Mouse (Mus musculus) liver, embryonic 12.5 days (tissue): ENCODE data around the gene Caprin1. TPM values are rescaled to one million over a fixed set of nuclear protein-coding genes. Genes with fewer than 3 reads are reported as not detected.

ENCODE experiments used
- ATAC-seq: fragments of 200-750 bp; cut with Nextera tagmentation; 2 replicates; pipeline ENCODE4 v1.8.0; 2017; ENCODE audit warnings: moderate number of reproducible peaks, mild to moderate bottlenecking, moderate library complexity
- H3K27ac ChIP-seq: fragments of 300-500 bp; sonication (generic); 2 replicates; pipeline ENCODE4 v1.5.1; 2016; ENCODE audit warnings: mild to moderate bottlenecking
- H3K27me3 ChIP-seq: fragments of 300-500 bp; sonication (generic); replicated peaks from 2 replicates; pipeline ENCODE4 v1.6.1; 2016; ENCODE audit warnings: mild to moderate bottlenecking, moderate library complexity
- H3K36me3 ChIP-seq: fragments of 300-500 bp; sonication (generic); 2 replicates; pipeline ENCODE4 v1.6.1; 2016; ENCODE audit warnings: mild to moderate bottlenecking, moderate library complexity
- H3K4me1 ChIP-seq: fragments of 300-500 bp; sonication (generic); 2 replicates; pipeline ENCODE4 v1.6.1; 2016
- H3K4me2 ChIP-seq: fragments of 300-500 bp; sonication (generic); 2 replicates; pipeline ENCODE4 v1.6.1; 2016; ENCODE audit warnings: mild to moderate bottlenecking, moderate library complexity
- H3K4me3 ChIP-seq: fragments of 300-500 bp; sonication (generic); 2 replicates; pipeline ENCODE4 v1.5.1; 2016; ENCODE audit warnings: mild to moderate bottlenecking, moderate library complexity
- H3K9ac ChIP-seq: fragments of 300-500 bp; sonication (generic); 2 replicates; pipeline ENCODE4 v1.6.1; 2016; ENCODE audit warnings: mild to moderate bottlenecking, moderate library complexity
- H3K9me3 ChIP-seq: fragments of 300-500 bp; sonication (generic); replicated peaks from 2 replicates; pipeline ENCODE4 v1.6.1; 2016; ENCODE audit warnings: mild to moderate bottlenecking, moderate library complexity
- WGBS: fragments of 180-500 bp; shearing (Covaris S2); methylation state at CpG from one replicate; pipeline ENCODE4 v1.1.7; 2016; ENCODE audit not compliant: insufficient replicate concordance; 5-methylcytosine and 5-hydroxymethylcytosine counted together
- polyA plus RNA-seq: library from polyadenylated mRNA; unstranded; fragments of >200 nt; fragmentation: Nextera tagmentation; extraction: Ambion mirVana; gene quantifications from 2 replicates; pipeline ENCODE4 v1.2.1, GENCODE M21; 2016

Gene Caprin1
- polyA plus RNA-seq, 1 experiment from 2014 or later = 235 TPM

GRCm38 (mm10) chr2:103824916-103825315 lies 27.5 kb upstream of the Caprin1 start:
- Histone ChIP-seq H3K9me3 (no peaks in the 10 kb centered on the region), H3K4me3 (no peak overlapping the region), H3K27ac (no peak overlapping the region), H3K9ac (no peak overlapping the region), H3K4me1 (peaks cover 18% of the 10 kb centered on the region; the same call in 1 of the 2 replicates), H3K27me3 (no peaks in the 10 kb centered on the region), H3K36me3 (no peaks in the 10 kb centered on the region), H3K4me2 (no peak overlapping the region)
- WGBS = 48% methylated on average over 4 of the region's 4 CpGs
- peak; percentile 63; the same call in 1 of the 2 replicates for ATAC-seq

GRCm38 (mm10) chr2:103822560-103822959 lies 25.1 kb upstream of the Caprin1 start:
- Histone ChIP-seq H3K27me3 (no peaks in the 10 kb centered on the region), H3K4me2 (no peak overlapping the region), H3K36me3 (no peaks in the 10 kb centered on the region), H3K9ac (no peak overlapping the region), H3K9me3 (no peaks in the 10 kb centered on the region), H3K4me1 (peaks cover 10% of the 10 kb centered on the region; the same call in 1 of the 2 replicates), H3K27ac (no peak overlapping the region), H3K4me3 (no peak overlapping the region)
- WGBS = 47% methylated on average over 7 of the region's 7 CpGs
- ATAC-seq = no peak

- Histone ChIP-seq H3K9ac (no peak overlapping the region), H3K4me2 (peak overlapping the region; percentile 16), H3K27me3 (no peaks in the 10 kb centered on the region), H3K27ac (no peak overlapping the region), H3K36me3 (no peaks in the 10 kb centered on the region), H3K9me3 (no peaks in the 10 kb centered on the region), H3K4me1 (no peaks in the 10 kb centered on the region), H3K4me3 (no peak overlapping the region)
- 28% methylated on average over 6 of the region's 6 CpGs for WGBS
- ATAC-seq = peak; percentile 35; the same call in 1 of the 2 replicates
These were observed 19.9 kb upstream of the Caprin1 start for GRCm38 (mm10) chr2:103817145-103817895.

- no peak overlapping the region for H3K4me2 ChIP-seq
These were observed 18.5 kb upstream of the Caprin1 start for GRCm38 (mm10) chr2:103815976-103816375.

GRCm38 (mm10) chr2:103811465-103812191 lies 14.2 kb upstream of the Caprin1 start:
- WGBS = 56% methylated on average over 5 of the region's 5 CpGs
- Histone ChIP-seq H3K36me3 (no peaks in the 10 kb centered on the region), H3K4me2 (no peak overlapping the region), H3K9me3 (no peaks in the 10 kb centered on the region), H3K4me1 (no peaks in the 10 kb centered on the region), H3K27ac (no peak overlapping the region), H3K27me3 (no peaks in the 10 kb centered on the region), H3K9ac (no peak overlapping the region), H3K4me3 (no peak overlapping the region)
- no peak for ATAC-seq

More at GRCm38 (mm10) chr2:103815976-103816375, 18.5 kb upstream of the Caprin1 start:
- H3K9ac ChIP-seq = no peak overlapping the region
- H3K4me1 ChIP-seq = no peaks in the 10 kb centered on the region
- H3K27me3 ChIP-seq = no peaks in the 10 kb centered on the region
- no peaks in the 10 kb centered on the region for H3K9me3 ChIP-seq
- no peaks in the 10 kb centered on the region for H3K36me3 ChIP-seq
- 55% methylated on average over 3 of the region's 3 CpGs for WGBS
- no peak overlapping the region for H3K4me3 ChIP-seq
- no peak for ATAC-seq
- H3K27ac ChIP-seq = no peak overlapping the region

GRCm38 (mm10) chr2:103810412-103810811 lies 13.0 kb upstream of the Caprin1 start:
- H3K4me1 ChIP-seq = no peaks in the 10 kb centered on the region
- no peaks in the 10 kb centered on the region for H3K36me3 ChIP-seq
- no peaks in the 10 kb centered on the region for H3K9me3 ChIP-seq
- H3K27ac ChIP-seq = no peak overlapping the region
- H3K4me2 ChIP-seq = no peak overlapping the region
- H3K27me3 ChIP-seq = no peaks in the 10 kb centered on the region
- ATAC-seq = no peak
- no peak overlapping the region for H3K9ac ChIP-seq
- no peak overlapping the region for H3K4me3 ChIP-seq
- WGBS = 64% methylated on average over 6 of the region's 6 CpGs

GRCm38 (mm10) chr2:103808466-103808865 lies 11.0 kb upstream of the Caprin1 start:
- no peak for ATAC-seq
- Histone ChIP-seq H3K4me1 (no peaks in the 10 kb centered on the region), H3K4me2 (no peak overlapping the region), H3K9ac (no peak overlapping the region), H3K27me3 (no peaks in the 10 kb centered on the region), H3K36me3 (no peaks in the 10 kb centered on the region), H3K4me3 (no peak overlapping the region), H3K27ac (no peak overlapping the region), H3K9me3 (no peaks in the 10 kb centered on the region)

- no peak for ATAC-seq
- H3K9ac ChIP-seq = no peak overlapping the region
- H3K9me3 ChIP-seq = no peaks in the 10 kb centered on the region
- H3K4me2 ChIP-seq = no peak overlapping the region
- H3K4me1 ChIP-seq = no peaks in the 10 kb centered on the region; the same call in 1 of the 2 replicates
- peak overlapping the region; percentile 51; the same call in 1 of the 2 replicates for H3K27ac ChIP-seq
- H3K36me3 ChIP-seq = no peaks in the 10 kb centered on the region
- H3K4me3 ChIP-seq = no peak overlapping the region
- no peaks in the 10 kb centered on the region for H3K27me3 ChIP-seq
- WGBS = 70% methylated on average over 5 of the region's 5 CpGs
These were observed 6.5 kb upstream of the Caprin1 start for GRCm38 (mm10) chr2:103803770-103804530.

GRCm38 (mm10) chr2:103802422-103802821 lies 5.0 kb upstream of the Caprin1 start:
- no peak overlapping the region for H3K4me2 ChIP-seq
- no peaks in the 10 kb centered on the region for H3K9me3 ChIP-seq
- peaks cover 13% of the 10 kb centered on the region for H3K4me1 ChIP-seq
- no peak for ATAC-seq
- H3K27me3 ChIP-seq = no peaks in the 10 kb centered on the region
- 77% methylated on average over 1 of the region's 1 CpGs for WGBS
- H3K27ac ChIP-seq = no peak overlapping the region
- H3K4me3 ChIP-seq = no peak overlapping the region
- H3K9ac ChIP-seq = no peak overlapping the region
- no peaks in the 10 kb centered on the region for H3K36me3 ChIP-seq

- Histone ChIP-seq H3K36me3 (peaks cover 28% of the 10 kb centered on the region), H3K27me3 (no peaks in the 10 kb centered on the region), H3K9me3 (no peaks in the 10 kb centered on the region), H3K4me1 (peaks cover 28% of the 10 kb centered on the region), H3K4me2 (peak overlapping the region; percentile 76), H3K4me3 (peak overlapping the region; percentile 99), H3K9ac (peak overlapping the region; percentile 98), H3K27ac (peak overlapping the region; percentile 99)
- ATAC-seq = peak; percentile 77
- WGBS = under 1% methylated on average over 65 of the region's 72 CpGs
These were observed 485 bp downstream of the Caprin1 start for GRCm38 (mm10) chr2:103796861-103797466.

GRCm38 (mm10) chr2:103796211-103796860 lies 1.1 kb downstream of the Caprin1 start:
- WGBS = 2% methylated on average over 42 of the region's 42 CpGs
- Histone ChIP-seq H3K4me3 (peak overlapping the region; percentile 99), H3K9me3 (no peaks in the 10 kb centered on the region), H3K4me1 (peaks cover 28% of the 10 kb centered on the region), H3K4me2 (peak overlapping the region; percentile 76), H3K36me3 (peaks cover 31% of the 10 kb centered on the region), H3K27me3 (no peaks in the 10 kb centered on the region), H3K9ac (peak overlapping the region; percentile 98), H3K27ac (peak overlapping the region; percentile 99)
- ATAC-seq = peak; percentile 56
